Mouse (Mus musculus): ENCODE measurements around the gene Gm10491. TPM values are rescaled to one million over a fixed set of nuclear protein-coding genes. Genes with fewer than 3 reads are reported as not detected.

The Gm10491 gene
- polyA plus RNA-seq, 1 experiment = not detected

DNA sequence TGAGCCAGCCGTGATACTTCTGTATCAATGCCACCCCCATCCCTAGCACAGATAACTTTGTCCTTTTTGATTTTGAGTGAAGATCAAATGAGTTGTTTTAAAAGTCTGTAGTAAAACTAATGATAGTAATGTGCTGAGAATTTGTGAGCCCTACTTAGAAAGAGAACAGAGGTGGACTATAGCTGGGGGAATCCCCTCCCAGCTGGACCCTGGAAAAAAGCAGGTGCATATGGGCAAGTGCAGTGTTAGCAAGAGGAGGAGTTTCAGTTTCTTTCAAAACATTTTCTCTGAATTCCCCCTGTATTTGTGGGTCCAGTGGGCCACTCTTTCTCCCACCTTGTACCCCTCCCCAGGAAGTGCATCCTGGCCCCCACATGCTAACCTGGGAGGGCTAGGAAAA, 44.5 kb downstream of the Gm10491 start:
- Histone ChIP-seq H3K79me2 (ENCODE audit: control insufficient read depth, insufficient read depth) (peaks cover 22% of the 10 kb centered on the region), H3ac (ENCODE audit: control insufficient read depth, insufficient read length) (no peak overlapping the region), H3K27me3 (ENCODE audit: control insufficient read depth, insufficient read depth, insufficient read length) (no peaks in the 10 kb centered on the region), H3K4me3 (no peak overlapping the region), H3K36me3 (ENCODE audit: control insufficient read depth, insufficient read depth) (peaks cover 5% of the 10 kb centered on the region), H3K4me2 (ENCODE audit: low read depth) (no peak overlapping the region)
- TF ChIP-seq MYOD1 (IDR thresholded peaks at IDR 0.05; ENCODE audit: control insufficient read depth in 1 of 3, insufficient read length in 2 of 3, low read depth in 2 of 3) = no peak
- TF ChIP-seq SRF (IDR thresholded peaks at IDR 0.05; ENCODE audit: control insufficient read depth, insufficient read length, low read depth) = no peak
- no peak for TF ChIP-seq TCF12 (IDR thresholded peaks at IDR 0.05; ENCODE audit: insufficient read depth, poor library complexity, severe bottlenecking)
- no peak for TF ChIP-seq E2F4 (IDR thresholded peaks at IDR 0.05; ENCODE audit: insufficient read depth)
- no peak for TF ChIP-seq REST (IDR thresholded peaks at IDR 0.05; ENCODE audit: insufficient read depth, insufficient read length)
- TF ChIP-seq MAX (IDR thresholded peaks at IDR 0.05; ENCODE audit: low read depth) = no peak
- TF ChIP-seq POLR2A (IDR thresholded peaks at IDR 0.05; ENCODE audit: insufficient read length, low read depth) = no peak
- no peak for TF ChIP-seq MYOG (IDR thresholded peaks at IDR 0.05; ENCODE audit: control insufficient read depth in 1 of 3, insufficient read depth in 1 of 3, insufficient read length in 2 of 3, low read depth in 2 of 3)
- no peak for TF ChIP-seq TCF3 (IDR thresholded peaks at IDR 0.05; ENCODE audit: insufficient read length, low read depth)
- no peak for TF ChIP-seq USF1 (IDR thresholded peaks at IDR 0.05; ENCODE audit: low read depth)
- no peak for TF ChIP-seq CEBPB (IDR thresholded peaks at IDR 0.05; ENCODE audit: insufficient read depth, poor library complexity, severe bottlenecking)
- TF ChIP-seq POLR2AphosphoS2 (IDR thresholded peaks at IDR 0.05; ENCODE audit: insufficient read length, low read depth) = no peak

DNA sequence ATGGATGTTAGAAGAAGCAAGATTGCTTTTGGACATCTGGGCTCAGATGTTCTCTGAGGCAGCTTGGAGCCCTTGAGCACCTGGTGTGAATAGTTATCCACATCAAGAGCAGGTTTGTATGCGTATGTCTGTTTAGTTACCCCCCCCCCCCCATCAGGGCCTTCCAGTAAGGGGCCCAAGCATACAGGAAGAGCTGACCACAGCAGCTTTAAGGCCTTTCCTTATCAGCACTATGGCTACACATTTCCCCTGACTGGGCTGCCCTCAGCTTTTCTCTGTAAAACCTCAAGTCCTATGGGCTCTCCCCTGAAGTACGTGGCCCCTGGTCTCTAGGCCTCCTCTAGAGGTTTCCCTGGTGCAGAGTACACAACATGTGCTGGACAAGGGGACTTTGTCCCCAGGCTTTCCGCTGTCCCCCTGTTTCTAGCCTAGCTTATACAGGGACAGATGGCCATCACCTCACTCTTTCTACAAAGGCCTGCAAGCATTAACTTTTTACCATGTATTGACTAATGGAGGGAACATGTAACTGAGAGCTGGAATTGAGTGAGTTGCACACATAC, 48.4 kb downstream of the Gm10491 start:
- Histone ChIP-seq H3K4me2 (ENCODE audit: low read depth) (no peak overlapping the region), H3K4me3 (no peak overlapping the region), H3K79me2 (ENCODE audit: control insufficient read depth, insufficient read depth) (peaks cover 19% of the 10 kb centered on the region), H3K36me3 (ENCODE audit: control insufficient read depth, insufficient read depth) (peaks cover 5% of the 10 kb centered on the region), H3K27me3 (ENCODE audit: control insufficient read depth, insufficient read depth, insufficient read length) (no peaks in the 10 kb centered on the region), H3ac (ENCODE audit: control insufficient read depth, insufficient read length) (no peak overlapping the region)
- TF ChIP-seq POLR2A (IDR thresholded peaks at IDR 0.05; ENCODE audit: insufficient read length, low read depth) = no peak
- no peak for TF ChIP-seq MYOG (IDR thresholded peaks at IDR 0.05; ENCODE audit: control insufficient read depth in 1 of 3, insufficient read depth in 1 of 3, insufficient read length in 2 of 3, low read depth in 2 of 3)
- no peak for TF ChIP-seq USF1 (IDR thresholded peaks at IDR 0.05; ENCODE audit: low read depth)
- TF ChIP-seq MAX (IDR thresholded peaks at IDR 0.05; ENCODE audit: low read depth) = no peak
- TF ChIP-seq SRF (IDR thresholded peaks at IDR 0.05; ENCODE audit: control insufficient read depth, insufficient read length, low read depth) = no peak
- no peak for TF ChIP-seq MYOD1 (IDR thresholded peaks at IDR 0.05; ENCODE audit: control insufficient read depth in 1 of 3, insufficient read length in 2 of 3, low read depth in 2 of 3)
- TF ChIP-seq TCF12 (IDR thresholded peaks at IDR 0.05; ENCODE audit: insufficient read depth, poor library complexity, severe bottlenecking) = no peak
- no peak for TF ChIP-seq E2F4 (IDR thresholded peaks at IDR 0.05; ENCODE audit: insufficient read depth)
- no peak for TF ChIP-seq CEBPB (IDR thresholded peaks at IDR 0.05; ENCODE audit: insufficient read depth, poor library complexity, severe bottlenecking)
- TF ChIP-seq TCF3 (IDR thresholded peaks at IDR 0.05; ENCODE audit: insufficient read length, low read depth) = no peak
- TF ChIP-seq REST (IDR thresholded peaks at IDR 0.05; ENCODE audit: insufficient read depth, insufficient read length) = no peak
- no peak for TF ChIP-seq POLR2AphosphoS2 (IDR thresholded peaks at IDR 0.05; ENCODE audit: insufficient read length, low read depth)

Other genes with a start within 250 kb of the Gm10491 start
- 294 TPM for gene Plp2, start 236.4 kb downstream of the Gm10491 start, polyA plus RNA-seq (2012; fragmentation: generic; extraction: Trizol)
- 0.05 TPM for gene Magix, start 226.6 kb downstream of the Gm10491 start, polyA plus RNA-seq (2012; fragmentation: generic; extraction: Trizol)
- gene Gpkow, start 210.7 kb downstream of the Gm10491 start, polyA plus RNA-seq (2012; fragmentation: generic; extraction: Trizol) = 17.1 TPM
- gene Wdr45, start 193.5 kb downstream of the Gm10491 start, polyA plus RNA-seq (2012; fragmentation: generic; extraction: Trizol) = 38.9 TPM
- 0.64 TPM for gene Gm45208, start 185.6 kb downstream of the Gm10491 start, polyA plus RNA-seq (2012; fragmentation: generic; extraction: Trizol)
- 64.4 TPM for gene Praf2, start 179.4 kb downstream of the Gm10491 start, polyA plus RNA-seq (2012; fragmentation: generic; extraction: Trizol)
- 2.4 TPM for gene Ccdc120, start 156.9 kb downstream of the Gm10491 start, polyA plus RNA-seq (2012; fragmentation: generic; extraction: Trizol)
- gene Tfe3, start 145.3 kb downstream of the Gm10491 start, polyA plus RNA-seq (2012; fragmentation: generic; extraction: Trizol) = 31.9 TPM
- gene Gripap1, start 118.1 kb downstream of the Gm10491 start, polyA plus RNA-seq (2012; fragmentation: generic; extraction: Trizol) = 19.8 TPM
- 0.16 TPM for gene Kcnd1, start 85.5 kb downstream of the Gm10491 start, polyA plus RNA-seq (2012; fragmentation: generic; extraction: Trizol)
- gene Otud5, start 66.5 kb downstream of the Gm10491 start, polyA plus RNA-seq (2012; fragmentation: generic; extraction: Trizol) = 36.3 TPM
- gene Pim2, start 29.6 kb downstream of the Gm10491 start, polyA plus RNA-seq (2012; fragmentation: generic; extraction: Trizol) = 3.0 TPM
- 32.9 TPM for gene Slc35a2, start 23.8 kb downstream of the Gm10491 start, polyA plus RNA-seq (2012; fragmentation: generic; extraction: Trizol)
- 79.5 TPM for gene Pqbp1, start 8.6 kb downstream of the Gm10491 start, polyA plus RNA-seq (2012; fragmentation: generic; extraction: Trizol)
- 44.1 TPM for gene Timm17b, start 8.5 kb downstream of the Gm10491 start, polyA plus RNA-seq (2012; fragmentation: generic; extraction: Trizol)
- not detected for gene Gm10490, start 1.7 kb upstream of the Gm10491 start, polyA plus RNA-seq (2012; fragmentation: generic; extraction: Trizol)
- gene Pcsk1n, start 12.0 kb upstream of the Gm10491 start, polyA plus RNA-seq (2012; fragmentation: generic; extraction: Trizol) = not detected
- gene Eras, start 20.8 kb upstream of the Gm10491 start, polyA plus RNA-seq (2012; fragmentation: generic; extraction: Trizol) = not detected
- gene Hdac6, start 40.1 kb upstream of the Gm10491 start, polyA plus RNA-seq (2012; fragmentation: generic; extraction: Trizol) = 11.5 TPM
- gene Gata1, start 70.2 kb upstream of the Gm10491 start, polyA plus RNA-seq (2012; fragmentation: generic; extraction: Trizol) = not detected
- gene Glod5, start 110.7 kb upstream of the Gm10491 start, polyA plus RNA-seq (2012; fragmentation: generic; extraction: Trizol) = not detected
- 16.0 TPM for gene Suv39h1, start 166.9 kb upstream of the Gm10491 start, polyA plus RNA-seq (2012; fragmentation: generic; extraction: Trizol)
- 0.19 TPM for gene Was, start 182.7 kb upstream of the Gm10491 start, polyA plus RNA-seq (2012; fragmentation: generic; extraction: Trizol)
- 16.1 TPM for gene Wdr13, start 225.1 kb upstream of the Gm10491 start, polyA plus RNA-seq (2012; fragmentation: generic; extraction: Trizol)
- 236 TPM for gene Rbm3, start 238.0 kb upstream of the Gm10491 start, polyA plus RNA-seq (2012; fragmentation: generic; extraction: Trizol)